Mouse (Mus musculus) G1E (cell line): ENCODE data around the gene Eif4e2.

Source experiments
- CTCF ChIP-seq: IDR thresholded peaks from 2 replicates; pipeline ENCODE4 v1.5.1; 2012; ENCODE audit warnings: low read depth, low read length, inconsistent platforms, mixed read lengths
- GATA1 ChIP-seq: IDR thresholded peaks from 2 replicates; pipeline ENCODE4 v1.6.1; 2012; ENCODE audit warnings: borderline replicate concordance, low read length, inconsistent platforms, mixed read lengths
- POLR2AphosphoS5 ChIP-seq: IDR thresholded peaks from 2 replicates; pipeline ENCODE4 v1.6.1; 2012; ENCODE audit warnings: low read depth, low read length, inconsistent platforms; ENCODE audit not compliant: insufficient replicate concordance

GRCm38 (mm10) chr1:87225739-87226138, 12.0 kb downstream of the Eif4e2 start:
- TF ChIP-seq CTCF: no peak
- no peak for TF ChIP-seq GATA1
- TF ChIP-seq POLR2AphosphoS5: no peak
